Mouse (Mus musculus) heart, embryonic 11.5 days (tissue): ENCODE measurements around the gene Reck. TPM values are rescaled to one million over a fixed set of nuclear protein-coding genes. Genes with fewer than 3 reads are reported as not detected.

Source experiments
- ATAC-seq: fragments of 200-750 bp; cut with Nextera tagmentation; replicated peaks from 2 replicates; pipeline ENCODE4 v1.8.0; 2017; ENCODE audit warnings: moderate library complexity; ENCODE audit not compliant: insufficient number of reproducible peaks, low FRiP score, low TSS enrichment
- H3K27ac ChIP-seq: fragments of 300-500 bp; sonication (generic); 2 replicates; pipeline ENCODE4 v1.5.1; 2014; ENCODE audit warnings: mild to moderate bottlenecking, low read depth, low read length
- H3K27me3 ChIP-seq: fragments of 300-500 bp; sonication (generic); 2 replicates; pipeline ENCODE4 v1.6.1; 2014; ENCODE audit warnings: mild to moderate bottlenecking, low read length, mixed read lengths; ENCODE audit not compliant: control insufficient read depth, insufficient read depth
- H3K36me3 ChIP-seq: fragments of 300-500 bp; sonication (generic); 2 replicates; pipeline ENCODE4 v1.6.1; 2014; ENCODE audit warnings: mild to moderate bottlenecking, low read length, moderate library complexity, mixed read lengths; ENCODE audit not compliant: control insufficient read depth, insufficient read depth
- H3K4me1 ChIP-seq: fragments of 300-500 bp; sonication (generic); 2 replicates; pipeline ENCODE4 v1.6.1; 2014; ENCODE audit warnings: low read length; ENCODE audit not compliant: control insufficient read depth, insufficient read depth
- H3K4me2 ChIP-seq: fragments of 300-500 bp; sonication (generic); 2 replicates; pipeline ENCODE4 v1.6.1; 2014; ENCODE audit warnings: mild to moderate bottlenecking, moderate library complexity
- H3K4me3 ChIP-seq: fragments of 300-500 bp; sonication (generic); 2 replicates; pipeline ENCODE4 v1.5.1; 2014; ENCODE audit warnings: low read depth, low read length
- H3K9ac ChIP-seq: fragments of 300-500 bp; sonication (generic); 2 replicates; pipeline ENCODE4 v1.6.1; 2014; ENCODE audit warnings: mild to moderate bottlenecking, low read depth, low read length, moderate library complexity
- H3K9me3 ChIP-seq: fragments of 300-500 bp; sonication (generic); replicated peaks from 2 replicates; pipeline ENCODE4 v1.6.1; 2016; ENCODE audit warnings: low read length; ENCODE audit not compliant: control insufficient read depth
- WGBS: fragments of 180-500 bp; shearing (Covaris S2); extraction: QIAGEN DNeasy Blood & Tissue Kit; methylation state at CpG from one replicate; pipeline ENCODE4 v1.1.7; 2014; ENCODE audit not compliant: insufficient replicate concordance; 5-methylcytosine and 5-hydroxymethylcytosine counted together
- polyA plus RNA-seq: library from polyadenylated mRNA; unstranded; fragments of >200 nt; fragmentation: Nextera tagmentation; extraction: Ambion mirVana; gene quantifications from 2 replicates; pipeline ENCODE4 v1.2.1, GENCODE M21; 2014

Gene Reck
- polyA plus RNA-seq, 1 experiment from 2014 or later, result 11.8 TPM

- 36% methylated on average over 17 of the region's 17 CpGs for WGBS
- peak overlapping the region; percentile 54 for H3K27ac ChIP-seq
- H3K9me3 ChIP-seq, result no peaks in the 10 kb centered on the region
- no peak overlapping the region for H3K4me3 ChIP-seq
- H3K27me3 ChIP-seq, result 0 out of 2 replicates have a peak, but pooled peaks cover 2% of the 10 kb centered on the region
- 0 out of 2 replicates have a peak, but pooled peaks have one; percentile 33 for ATAC-seq
- 0 out of 2 replicates have a peak overlapping the region, but pooled peaks have one; percentile 34 for H3K9ac ChIP-seq
- no peak overlapping the region for H3K4me2 ChIP-seq
- peaks cover 13% of the 10 kb centered on the region for H3K4me1 ChIP-seq
- H3K36me3 ChIP-seq, result no peaks in the 10 kb centered on the region
These were observed 103.5 kb downstream of the Reck start for GRCm38 (mm10) chr4:43978521-43979443.

- H3K4me2 ChIP-seq, result no peak overlapping the region
- ATAC-seq, result no peak
- no peaks in the 10 kb centered on the region for H3K36me3 ChIP-seq
- WGBS, result 91% methylated on average over 3 of the region's 3 CpGs
- 0 out of 2 replicates have a peak, but pooled peaks cover 2% of the 10 kb centered on the region for H3K27me3 ChIP-seq
- peaks cover 13% of the 10 kb centered on the region for H3K4me1 ChIP-seq
- H3K4me3 ChIP-seq, result no peak overlapping the region
- H3K9me3 ChIP-seq, result no peaks in the 10 kb centered on the region
- no peak overlapping the region for H3K27ac ChIP-seq
- no peak overlapping the region for H3K9ac ChIP-seq
These were observed 104.4 kb downstream of the Reck start for GRCm38 (mm10) chr4:43979746-43980145.

- no peak for ATAC-seq
- Histone ChIP-seq H3K27me3 (0 out of 2 replicates have a peak, but pooled peaks cover 2% of the 10 kb centered on the region), H3K4me3 (no peak overlapping the region), H3K9ac (no peak overlapping the region), H3K4me1 (peaks cover 13% of the 10 kb centered on the region), H3K27ac (no peak overlapping the region), H3K4me2 (no peak overlapping the region), H3K36me3 (no peaks in the 10 kb centered on the region), H3K9me3 (no peaks in the 10 kb centered on the region)
- 87% methylated on average over 4 of the region's 4 CpGs for WGBS
These were observed 104.9 kb downstream of the Reck start for GRCm38 (mm10) chr4:43980236-43980635.

- WGBS, result 94% methylated on average over 6 of the region's 6 CpGs
- Histone ChIP-seq H3K9me3 (no peaks in the 10 kb centered on the region), H3K4me2 (no peak overlapping the region), H3K27ac (no peak overlapping the region), H3K9ac (no peak overlapping the region), H3K36me3 (no peaks in the 10 kb centered on the region), H3K4me1 (peaks cover 13% of the 10 kb centered on the region), H3K27me3 (0 out of 2 replicates have a peak, but pooled peaks cover 2% of the 10 kb centered on the region), H3K4me3 (no peak overlapping the region)
- no peak for ATAC-seq
These were observed 105.5 kb downstream of the Reck start for GRCm38 (mm10) chr4:43980846-43981245.

GRCm38 (mm10) chr4:43981251-43981650 is 105.9 kb downstream of the Reck start:
- Histone ChIP-seq H3K36me3 (no peaks in the 10 kb centered on the region), H3K4me3 (no peak overlapping the region), H3K4me2 (no peak overlapping the region), H3K9me3 (no peaks in the 10 kb centered on the region), H3K27me3 (0 out of 2 replicates have a peak, but pooled peaks cover 2% of the 10 kb centered on the region), H3K4me1 (peaks cover 13% of the 10 kb centered on the region), H3K27ac (no peak overlapping the region), H3K9ac (no peak overlapping the region)
- 67% methylated on average over 7 of the region's 7 CpGs for WGBS
- ATAC-seq, result no peak

- H3K36me3 ChIP-seq, result no peaks in the 10 kb centered on the region
- H3K4me3 ChIP-seq, result peak overlapping the region; percentile 41
- H3K9me3 ChIP-seq, result no peaks in the 10 kb centered on the region
- H3K4me2 ChIP-seq, result peak overlapping the region; percentile 78
- peak; percentile 81 for ATAC-seq
- WGBS, result 4% methylated on average over 24 of the region's 24 CpGs
- H3K27ac ChIP-seq, result peak overlapping the region; percentile 64; the same call in 1 of the 2 replicates
- H3K27me3 ChIP-seq, result 0 out of 2 replicates have a peak, but pooled peaks cover 2% of the 10 kb centered on the region
- peak overlapping the region; percentile 79 for H3K9ac ChIP-seq
- H3K4me1 ChIP-seq, result peaks cover 13% of the 10 kb centered on the region
These were observed 106.9 kb downstream of the Reck start for GRCm38 (mm10) chr4:43982053-43982732.

- H3K9ac ChIP-seq, result peak within 1 kb of the TSS; percentile 79
- H3K36me3 ChIP-seq, result no peaks in the 10 kb centered on the region
- ATAC-seq, result no peak
- H3K27me3 ChIP-seq, result 0 out of 2 replicates have a peak, but pooled peaks cover 2% of the 10 kb centered on the region
- H3K4me1 ChIP-seq, result peaks cover 12% of the 10 kb centered on the region
- 65% methylated on average over 11 of the region's 11 CpGs for WGBS
- H3K4me2 ChIP-seq, result peak within 1 kb of the TSS; percentile 78
- peak within 1 kb of the TSS; percentile 64; the same call in 1 of the 2 replicates for H3K27ac ChIP-seq
- no peaks in the 10 kb centered on the region for H3K9me3 ChIP-seq
- peak within 1 kb of the TSS; percentile 41 for H3K4me3 ChIP-seq
These were observed 107.9 kb downstream of the Reck start, which contains the start of gene Ccin for GRCm38 (mm10) chr4:43983181-43983580. TSS of gene Ccin (plus strand) at chr4:43983483.

GRCm38 (mm10) chr4:43983756-43984155 is 108.4 kb downstream of the Reck start:
- WGBS, result 85% methylated on average over 22 of the region's 22 CpGs
- Histone ChIP-seq H3K27me3 (0 out of 2 replicates have a peak, but pooled peaks cover 2% of the 10 kb centered on the region), H3K9ac (no peak overlapping the region), H3K4me3 (no peak overlapping the region), H3K4me1 (peaks cover 6% of the 10 kb centered on the region), H3K27ac (no peak overlapping the region), H3K9me3 (no peaks in the 10 kb centered on the region), H3K4me2 (no peak overlapping the region), H3K36me3 (no peaks in the 10 kb centered on the region)
- ATAC-seq, result no peak
